Mouse (Mus musculus): ENCODE data around the gene Uqcrfs1. TPM values are rescaled to one million over a fixed set of nuclear protein-coding genes. Genes with fewer than 3 reads are reported as not detected.

The Uqcrfs1 gene
- polyA plus RNA-seq, 1 experiment from 2014 or later = 483 TPM

DNA sequence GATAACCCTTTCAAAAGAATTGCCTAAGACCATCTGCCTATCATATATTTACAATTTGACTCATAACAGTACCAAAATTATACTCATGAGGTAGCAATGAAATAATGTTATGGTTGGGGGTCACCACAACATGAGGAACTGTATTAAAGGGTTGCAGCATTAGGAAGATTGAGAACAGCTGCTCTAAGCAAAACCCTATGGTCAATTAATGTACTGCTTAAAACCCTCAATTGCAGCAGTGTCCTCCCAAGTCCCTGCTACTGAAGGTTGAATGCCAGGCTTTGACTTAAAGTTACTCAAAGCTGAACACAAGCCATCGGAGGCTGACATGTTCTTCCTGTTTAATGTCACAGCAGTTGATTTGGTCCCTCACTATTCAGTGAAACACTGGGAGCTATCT lies 15.4 kb upstream of the Uqcrfs1 start:
- Histone ChIP-seq H3K4me1 (ENCODE audit: control insufficient read depth, insufficient read depth, low read length) (no peaks in the 10 kb centered on the region), H3K4me2 (no peak overlapping the region), H3K36me3 (ENCODE audit: control insufficient read depth, insufficient read depth, low read length) (no peaks in the 10 kb centered on the region), H3K27me3 (ENCODE audit: control insufficient read depth, insufficient read depth, low read length) (0 out of 2 replicates have a peak, but pooled peaks cover 2% of the 10 kb centered on the region), H3K9ac (ENCODE audit: low read depth, low read length) (no peak overlapping the region), H3K9me3 (replicated peaks; ENCODE audit: control insufficient read depth, low read length) (no peaks in the 10 kb centered on the region), H3K4me3 (ENCODE audit: low read depth, low read length) (no peak overlapping the region), H3K27ac (ENCODE audit: low read depth, low read length) (no peak overlapping the region)
- WGBS (ENCODE audit: insufficient replicate concordance) = 68% methylated on average over 1 of the region's 1 CpGs
- no peak for ATAC-seq (replicated peaks; ENCODE audit: insufficient number of reproducible peaks, low FRiP score, low TSS enrichment)

DNA sequence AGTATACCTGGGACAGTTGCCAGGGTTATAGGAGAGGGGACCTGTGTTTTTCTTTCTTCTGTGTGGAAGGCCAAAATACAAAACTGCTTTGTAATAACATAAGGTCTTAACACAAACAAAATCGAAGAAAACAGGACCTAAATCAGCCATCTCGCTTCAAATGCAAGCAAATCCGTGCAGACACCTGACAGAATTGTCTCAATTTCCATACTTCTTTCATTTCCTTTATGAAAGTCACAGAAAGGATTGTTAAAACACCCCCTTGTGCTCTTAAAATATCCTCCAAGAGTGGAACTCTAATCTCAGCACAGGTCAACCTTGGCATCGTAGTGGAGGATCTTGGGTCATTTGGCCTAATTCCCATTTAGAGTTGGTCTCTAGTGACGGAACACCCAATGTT lies 14.9 kb upstream of the Uqcrfs1 start:
- H3K4me1 ChIP-seq (ENCODE audit: control insufficient read depth, insufficient read depth, low read length) = no peaks in the 10 kb centered on the region
- H3K4me2 ChIP-seq = no peak overlapping the region
- 85% methylated on average over 5 of the region's 5 CpGs for WGBS (ENCODE audit: insufficient replicate concordance)

DNA sequence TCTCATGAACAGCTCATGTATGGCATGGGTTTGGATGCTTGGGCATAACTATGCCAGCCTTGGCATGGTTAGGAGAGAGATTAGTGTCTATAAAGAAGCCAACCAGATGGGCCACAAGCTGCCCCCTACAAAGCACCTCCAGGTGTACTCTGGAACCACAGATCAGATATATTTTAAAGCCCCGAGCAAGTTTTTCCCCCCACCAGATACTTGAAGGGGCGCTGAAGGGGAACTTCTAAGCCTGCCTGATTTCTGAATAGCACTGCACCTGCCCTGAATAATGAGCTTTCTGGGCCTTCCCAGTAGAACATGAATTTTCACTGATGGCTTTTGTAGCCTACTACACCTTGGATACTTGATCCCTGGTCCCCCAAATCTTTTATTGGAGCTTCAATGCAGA lies 12.6 kb upstream of the Uqcrfs1 start:
- H3K9ac ChIP-seq (ENCODE audit: low read depth, low read length) = no peak overlapping the region
- 73% methylated on average over 2 of the region's 2 CpGs for WGBS (ENCODE audit: insufficient replicate concordance)
- no peaks in the 10 kb centered on the region for H3K9me3 ChIP-seq (replicated peaks; ENCODE audit: control insufficient read depth, low read length)
- 0 out of 2 replicates have a peak, but pooled peaks cover 2% of the 10 kb centered on the region for H3K27me3 ChIP-seq (ENCODE audit: control insufficient read depth, insufficient read depth, low read length)
- H3K4me3 ChIP-seq (ENCODE audit: low read depth, low read length) = no peak overlapping the region
- H3K4me1 ChIP-seq (ENCODE audit: control insufficient read depth, insufficient read depth, low read length) = no peaks in the 10 kb centered on the region
- no peak overlapping the region for H3K4me2 ChIP-seq
- no peaks in the 10 kb centered on the region for H3K36me3 ChIP-seq (ENCODE audit: control insufficient read depth, insufficient read depth, low read length)
- H3K27ac ChIP-seq (ENCODE audit: low read depth, low read length) = no peak overlapping the region
- no peak for ATAC-seq (replicated peaks; ENCODE audit: insufficient number of reproducible peaks, low FRiP score, low TSS enrichment)

More for the DNA sequence above, 14.9 kb upstream of the Uqcrfs1 start:
- no peak overlapping the region for H3K4me3 ChIP-seq (ENCODE audit: low read depth, low read length)
- ATAC-seq (replicated peaks; ENCODE audit: insufficient number of reproducible peaks, low FRiP score, low TSS enrichment) = no peak
- 0 out of 2 replicates have a peak, but pooled peaks cover 2% of the 10 kb centered on the region for H3K27me3 ChIP-seq (ENCODE audit: control insufficient read depth, insufficient read depth, low read length)
- H3K9ac ChIP-seq (ENCODE audit: low read depth, low read length) = no peak overlapping the region
- H3K36me3 ChIP-seq (ENCODE audit: control insufficient read depth, insufficient read depth, low read length) = no peaks in the 10 kb centered on the region
- H3K27ac ChIP-seq (ENCODE audit: low read depth, low read length) = no peak overlapping the region
- H3K9me3 ChIP-seq (replicated peaks; ENCODE audit: control insufficient read depth, low read length) = no peaks in the 10 kb centered on the region

DNA sequence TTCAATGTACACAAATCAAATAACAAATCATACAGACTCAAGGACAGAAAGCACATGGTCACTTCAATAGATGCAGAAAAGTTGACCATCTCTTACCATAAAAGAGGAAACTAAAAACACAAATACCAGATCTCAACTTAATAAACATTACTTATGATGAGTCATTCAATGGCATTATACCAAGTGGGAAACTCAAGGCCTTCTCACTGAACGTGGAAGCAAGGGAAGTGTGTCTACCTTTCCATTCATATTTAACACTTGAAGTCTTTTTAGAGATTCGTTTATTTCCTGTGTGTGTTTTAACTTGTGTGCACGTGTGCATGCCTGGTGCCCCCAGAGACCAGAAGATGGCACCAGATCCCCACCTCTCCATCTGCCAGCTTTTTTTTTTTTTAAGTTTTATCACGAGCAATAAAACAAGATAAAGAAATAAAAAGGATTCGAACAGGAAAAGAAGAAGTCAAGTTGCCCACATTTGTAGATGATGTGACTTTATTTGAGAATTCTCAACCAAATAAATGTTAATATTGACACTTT lies 8.0 kb upstream of the Uqcrfs1 start:
- WGBS (ENCODE audit: insufficient replicate concordance) = 37% methylated on average over 5 of the region's 5 CpGs
- H3K9me3 ChIP-seq (replicated peaks; ENCODE audit: control insufficient read depth, low read length) = no peaks in the 10 kb centered on the region
- H3K4me3 ChIP-seq (ENCODE audit: low read depth, low read length) = no peak overlapping the region
- 0 out of 2 replicates have a peak, but pooled peaks cover 2% of the 10 kb centered on the region for H3K27me3 ChIP-seq (ENCODE audit: control insufficient read depth, insufficient read depth, low read length)
- H3K36me3 ChIP-seq (ENCODE audit: control insufficient read depth, insufficient read depth, low read length) = no peaks in the 10 kb centered on the region
- H3K9ac ChIP-seq (ENCODE audit: low read depth, low read length) = no peak overlapping the region
- H3K27ac ChIP-seq (ENCODE audit: low read depth, low read length) = no peak overlapping the region
- H3K4me1 ChIP-seq (ENCODE audit: control insufficient read depth, insufficient read depth, low read length) = no peaks in the 10 kb centered on the region
- no peak overlapping the region for H3K4me2 ChIP-seq
- no peak for ATAC-seq (replicated peaks; ENCODE audit: insufficient number of reproducible peaks, low FRiP score, low TSS enrichment)

DNA sequence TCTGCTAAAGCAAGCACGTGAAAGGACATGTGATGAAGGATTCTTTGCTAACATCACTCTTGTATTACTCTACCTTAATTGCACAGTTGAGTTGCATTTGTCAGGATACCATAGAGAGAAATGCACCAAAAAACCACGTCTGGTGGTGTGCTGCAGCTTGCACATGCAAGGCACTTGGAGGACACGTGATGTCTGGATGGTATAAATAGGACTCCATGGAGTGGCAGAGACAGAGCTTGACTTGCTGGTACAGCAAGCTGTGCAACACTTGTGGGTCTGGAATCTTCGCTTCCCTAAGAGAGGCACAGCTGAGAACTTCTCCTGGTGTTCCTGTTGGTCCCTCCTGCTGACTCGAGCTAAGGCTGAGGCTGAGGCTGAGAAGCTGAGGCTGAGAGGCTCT lies 4.2 kb upstream of the Uqcrfs1 start:
- no peaks in the 10 kb centered on the region for H3K4me1 ChIP-seq (ENCODE audit: control insufficient read depth, insufficient read depth, low read length)
- 64% methylated on average over 5 of the region's 5 CpGs for WGBS (ENCODE audit: insufficient replicate concordance)
- H3K9ac ChIP-seq (ENCODE audit: low read depth, low read length) = no peak overlapping the region

DNA sequence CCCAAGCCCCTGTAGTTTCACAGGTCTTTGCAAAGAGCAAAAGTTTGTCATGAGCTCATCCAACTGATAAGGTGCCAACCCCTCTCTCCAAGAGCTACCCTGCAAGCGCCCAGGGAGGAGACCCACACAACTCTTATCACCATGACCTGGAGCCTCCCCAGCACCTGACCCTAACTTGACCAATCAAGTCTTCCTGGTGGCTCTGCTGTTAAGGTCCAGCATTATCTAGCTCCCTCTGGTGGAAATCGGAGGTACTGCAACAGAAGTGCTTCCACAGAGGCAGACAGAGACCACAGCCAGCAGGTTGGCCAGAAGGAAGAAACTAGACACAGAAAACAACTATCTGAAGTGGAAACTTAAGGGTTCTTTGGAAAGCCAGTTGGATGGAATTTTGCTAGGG lies 3.7 kb upstream of the Uqcrfs1 start:
- H3K4me1 ChIP-seq (ENCODE audit: control insufficient read depth, insufficient read depth, low read length) = peaks cover 5% of the 10 kb centered on the region; the same call in 1 of the 2 replicates
- no peaks in the 10 kb centered on the region for H3K36me3 ChIP-seq (ENCODE audit: control insufficient read depth, insufficient read depth, low read length)
- H3K27me3 ChIP-seq (ENCODE audit: control insufficient read depth, insufficient read depth, low read length) = no peaks in the 10 kb centered on the region
- H3K9ac ChIP-seq (ENCODE audit: low read depth, low read length) = no peak overlapping the region
- H3K4me3 ChIP-seq (ENCODE audit: low read depth, low read length) = no peak overlapping the region
- WGBS (ENCODE audit: insufficient replicate concordance) = 0% methylated on average over 2 of the region's 2 CpGs
- no peak overlapping the region for H3K4me2 ChIP-seq
- ATAC-seq (replicated peaks; ENCODE audit: insufficient number of reproducible peaks, low FRiP score, low TSS enrichment) = peak; percentile 57; the same call in 1 of the 2 replicates
- H3K9me3 ChIP-seq (replicated peaks; ENCODE audit: control insufficient read depth, low read length) = no peaks in the 10 kb centered on the region
- H3K27ac ChIP-seq (ENCODE audit: low read depth, low read length) = no peak overlapping the region

More for the DNA sequence above, 4.2 kb upstream of the Uqcrfs1 start:
- Histone ChIP-seq H3K4me2 (no peak overlapping the region), H3K27me3 (ENCODE audit: control insufficient read depth, insufficient read depth, low read length) (no peaks in the 10 kb centered on the region), H3K36me3 (ENCODE audit: control insufficient read depth, insufficient read depth, low read length) (no peaks in the 10 kb centered on the region), H3K27ac (ENCODE audit: low read depth, low read length) (no peak overlapping the region), H3K4me3 (ENCODE audit: low read depth, low read length) (no peak overlapping the region), H3K9me3 (replicated peaks; ENCODE audit: control insufficient read depth, low read length) (no peaks in the 10 kb centered on the region)
- ATAC-seq (replicated peaks; ENCODE audit: insufficient number of reproducible peaks, low FRiP score, low TSS enrichment) = no peak

DNA sequence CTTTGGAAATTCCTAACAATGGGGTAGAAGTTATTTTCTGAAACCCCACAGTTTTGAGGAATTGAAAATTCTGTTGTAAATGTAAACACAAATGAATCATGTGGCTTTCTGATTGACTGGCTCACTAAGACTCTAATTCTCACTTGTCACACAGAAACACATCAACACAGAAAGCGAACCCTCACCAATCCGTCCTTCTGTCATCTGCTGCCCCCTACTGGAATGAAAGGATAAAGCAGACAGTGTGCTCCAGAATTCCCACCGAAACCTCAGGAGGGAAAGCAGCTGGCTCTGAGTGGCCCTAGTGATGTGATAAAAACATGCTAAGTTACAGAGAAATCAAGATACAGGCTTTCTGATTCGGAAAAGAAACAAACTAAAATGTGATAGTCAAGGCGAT lies 14.4 kb downstream of the Uqcrfs1 start:
- no peak overlapping the region for H3K4me3 ChIP-seq (ENCODE audit: low read depth, low read length)
- no peaks in the 10 kb centered on the region for H3K27me3 ChIP-seq (ENCODE audit: control insufficient read depth, insufficient read depth, low read length)
- no peak overlapping the region for H3K27ac ChIP-seq (ENCODE audit: low read depth, low read length)
- ATAC-seq (replicated peaks; ENCODE audit: insufficient number of reproducible peaks, low FRiP score, low TSS enrichment) = no peak
- H3K36me3 ChIP-seq (ENCODE audit: control insufficient read depth, insufficient read depth, low read length) = no peaks in the 10 kb centered on the region
- H3K4me1 ChIP-seq (ENCODE audit: control insufficient read depth, insufficient read depth, low read length) = no peaks in the 10 kb centered on the region
- no peak overlapping the region for H3K9ac ChIP-seq (ENCODE audit: low read depth, low read length)
- H3K9me3 ChIP-seq (replicated peaks; ENCODE audit: control insufficient read depth, low read length) = no peaks in the 10 kb centered on the region
- 9% methylated on average over 5 of the region's 5 CpGs for WGBS (ENCODE audit: insufficient replicate concordance)
- no peak overlapping the region for H3K4me2 ChIP-seq

DNA sequence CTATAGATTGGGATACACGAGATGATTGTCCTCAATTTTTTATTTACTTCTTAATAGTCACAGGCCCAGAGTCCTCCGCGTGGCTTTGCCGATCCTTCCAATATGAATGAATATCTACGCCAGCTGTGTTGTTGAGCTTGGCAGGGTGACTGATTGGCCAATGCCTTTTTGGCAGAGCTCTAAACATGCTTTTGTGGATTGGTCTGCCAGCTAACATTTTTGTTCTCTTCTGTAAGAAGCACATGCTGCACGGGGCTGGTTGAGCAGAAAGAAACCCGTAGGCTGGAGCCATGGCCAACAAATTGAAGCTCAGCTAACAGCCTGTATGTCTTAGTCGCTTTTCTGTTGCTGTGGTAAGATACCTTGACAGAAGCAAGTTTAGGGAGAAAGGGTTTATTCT lies 20.2 kb downstream of the Uqcrfs1 start:
- Histone ChIP-seq H3K27me3 (ENCODE audit: control insufficient read depth, insufficient read depth, low read length) (no peaks in the 10 kb centered on the region), H3K4me1 (ENCODE audit: control insufficient read depth, insufficient read depth, low read length) (no peaks in the 10 kb centered on the region), H3K9ac (ENCODE audit: low read depth, low read length) (no peak overlapping the region), H3K4me2 (no peak overlapping the region), H3K4me3 (ENCODE audit: low read depth, low read length) (no peak overlapping the region), H3K36me3 (ENCODE audit: control insufficient read depth, insufficient read depth, low read length) (no peaks in the 10 kb centered on the region), H3K27ac (ENCODE audit: low read depth, low read length) (no peak overlapping the region), H3K9me3 (replicated peaks; ENCODE audit: control insufficient read depth, low read length) (0 out of 2 replicates have a peak, but pooled peaks cover 2% of the 10 kb centered on the region)
- no peak for ATAC-seq (replicated peaks; ENCODE audit: insufficient number of reproducible peaks, low FRiP score, low TSS enrichment)
- 88% methylated on average over 8 of the region's 8 CpGs for WGBS (ENCODE audit: insufficient replicate concordance)

DNA sequence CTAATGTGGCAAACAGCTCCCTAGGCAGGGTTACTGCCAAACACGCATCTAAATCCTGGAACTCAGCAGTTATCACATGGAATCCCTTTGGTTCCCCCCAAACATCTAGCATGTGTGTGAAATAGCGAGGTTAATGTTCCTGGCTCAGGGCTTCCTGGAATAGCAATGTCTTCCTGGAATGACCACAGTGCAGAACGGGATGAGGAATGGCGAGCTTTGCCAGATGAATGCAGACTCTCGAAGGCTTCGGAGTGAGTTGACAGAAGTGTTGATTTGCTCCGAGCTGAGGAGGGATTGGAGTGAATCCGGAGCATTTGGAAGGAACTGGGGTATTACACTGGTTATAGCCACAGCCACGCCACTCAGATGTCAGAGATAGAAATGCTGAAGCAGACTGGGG lies 21.2 kb downstream of the Uqcrfs1 start:
- no peak overlapping the region for H3K4me3 ChIP-seq (ENCODE audit: low read depth, low read length)
- H3K9me3 ChIP-seq (replicated peaks; ENCODE audit: control insufficient read depth, low read length) = 0 out of 2 replicates have a peak, but pooled peaks cover 2% of the 10 kb centered on the region
- H3K4me2 ChIP-seq = no peak overlapping the region
- no peaks in the 10 kb centered on the region for H3K36me3 ChIP-seq (ENCODE audit: control insufficient read depth, insufficient read depth, low read length)
- H3K27ac ChIP-seq (ENCODE audit: low read depth, low read length) = no peak overlapping the region
- WGBS (ENCODE audit: insufficient replicate concordance) = 76% methylated on average over 9 of the region's 9 CpGs
- no peaks in the 10 kb centered on the region for H3K4me1 ChIP-seq (ENCODE audit: control insufficient read depth, insufficient read depth, low read length)
- no peak overlapping the region for H3K9ac ChIP-seq (ENCODE audit: low read depth, low read length)
- no peaks in the 10 kb centered on the region for H3K27me3 ChIP-seq (ENCODE audit: control insufficient read depth, insufficient read depth, low read length)
- no peak for ATAC-seq (replicated peaks; ENCODE audit: insufficient number of reproducible peaks, low FRiP score, low TSS enrichment)
